9 mouse cellular contexts compared by ENCODE assay signal in the genomic region with DNA sequence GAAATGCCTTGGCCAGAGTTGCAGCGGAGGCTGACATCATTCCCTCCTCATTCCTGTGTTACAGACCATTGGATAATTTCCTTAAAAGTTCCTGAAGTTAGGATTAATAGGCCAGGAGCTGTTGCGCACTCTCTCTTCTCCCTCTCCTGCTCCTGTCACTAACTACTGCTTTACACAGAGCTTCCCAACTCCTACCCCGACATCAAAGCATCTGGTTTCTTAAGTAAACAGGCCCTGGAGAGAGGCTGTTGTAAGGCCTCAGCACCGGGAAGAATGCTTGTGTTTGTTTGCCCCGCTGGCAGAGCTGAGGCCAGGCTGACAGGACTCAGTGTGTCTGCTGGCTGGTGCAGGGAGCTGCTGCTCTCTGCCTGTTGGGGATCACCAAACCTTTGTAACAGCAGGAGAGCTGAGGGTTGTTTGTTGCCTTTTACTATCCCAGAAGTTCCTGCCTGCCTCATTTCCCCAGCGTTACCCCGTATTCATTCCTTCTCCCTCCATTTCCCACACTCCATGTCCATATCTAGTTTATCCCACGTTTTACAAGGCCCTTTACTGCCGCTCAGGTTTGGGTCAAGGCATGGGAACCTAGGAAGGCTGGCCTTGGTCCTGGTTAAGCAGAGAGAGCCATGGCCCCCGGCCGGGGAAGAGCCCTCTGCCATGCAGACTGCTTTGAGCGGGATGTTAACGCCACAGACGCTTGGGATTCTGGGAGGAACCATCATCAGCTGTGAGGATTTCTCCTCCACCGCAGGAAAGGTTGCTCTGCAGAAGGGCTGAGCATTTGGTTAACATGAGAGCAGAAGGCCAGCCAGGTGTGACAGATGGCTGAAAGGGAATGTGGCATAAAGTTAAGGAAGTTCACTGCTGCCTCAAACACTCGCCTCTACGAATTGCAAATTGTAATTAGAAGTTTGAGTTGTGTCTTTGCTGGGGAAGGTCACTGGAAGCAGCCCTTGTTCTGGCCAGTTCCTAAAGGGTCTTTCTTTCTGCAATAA. TPM values are rescaled to one million over a fixed set of nuclear protein-coding genes. Genes with fewer than 3 reads are reported as not detected.
DNase-seq lines count a peak whose midpoint lies in the region; ATAC-seq and TF ChIP-seq lines count a peak whose summit lies in the region.
"Had no signal": no experiment of that assay in that cellular context is flagged by ENCODE, and none has a peak within 500 bp of the region (broad histone marks: within the 10 kb centered on the region; RNA-seq: fewer than 3 reads in every experiment).

No protein-coding gene starts in this region.

- no peaks in the 10 kb centered on the region for H3K36me3 ChIP-seq in limb, embryonic 15.5 days
- H3K36me3 ChIP-seq in midbrain, postnatal 0 days (ENCODE audit: insufficient read depth, low read length): no peaks in the 10 kb centered on the region
- no peaks in the 10 kb centered on the region for H3K36me3 ChIP-seq in thymus, adult 2 months (ENCODE audit: control insufficient read depth, insufficient read depth, low read length)

- no peak overlapping the region for H3K9ac ChIP-seq in limb, embryonic 15.5 days
- peak overlapping the region; percentile 44; the same call in 1 of the 2 replicates for H3K9ac ChIP-seq in midbrain, postnatal 0 days (replicated peaks; ENCODE audit: low read length, poor library complexity, severe bottlenecking)

- H3K4me3 ChIP-seq in gastrocnemius, adult 2 months: no peak overlapping the region
- no peak overlapping the region for H3K4me3 ChIP-seq in limb, embryonic 15.5 days
- H3K4me3 ChIP-seq in midbrain, postnatal 0 days (ENCODE audit: low read depth, low read length): no peak overlapping the region
- no peak overlapping the region for H3K4me3 ChIP-seq in thymus, adult 2 months (ENCODE audit: control insufficient read depth, insufficient read depth, low read length)
- H3K4me3 ChIP-seq: myocyte had no signal

- intact Hi-C loops in gastrocnemius, adult 2 months (cut with DNase I): no loop called here

- H3K9me3 ChIP-seq in limb, embryonic 15.5 days: no peaks in the 10 kb centered on the region
- no peaks in the 10 kb centered on the region for H3K9me3 ChIP-seq in midbrain, postnatal 0 days (ENCODE audit: low read length)

- no peak for ATAC-seq in limb, embryonic 15.5 days (ENCODE audit: insufficient number of reproducible peaks, low FRiP score, low TSS enrichment, low read depth)
- ATAC-seq in midbrain, postnatal 0 days (ENCODE audit: low FRiP score): no peak

- no peak for TF ChIP-seq POLR2A in thymus, adult 2 months (IDR thresholded peaks at IDR 0.05; ENCODE audit: control insufficient read depth, extremely low read depth, insufficient read depth, low read length, poor library complexity)

- peak overlapping the region; percentile 80 for H3K27ac ChIP-seq in gastrocnemius, adult 2 months
- H3K27ac ChIP-seq in limb, embryonic 15.5 days: peak overlapping the region; percentile 54
- H3K27ac ChIP-seq in midbrain, postnatal 0 days (ENCODE audit: low read depth, low read length): peak overlapping the region; percentile 51
- H3K27ac ChIP-seq in thymus, adult 2 months (ENCODE audit: control insufficient read depth, insufficient read depth, low read length): no peak overlapping the region

- H3K4me1 ChIP-seq in limb, embryonic 15.5 days: peaks cover 28% of the 10 kb centered on the region
- H3K4me1 ChIP-seq in midbrain, postnatal 0 days (ENCODE audit: insufficient read depth, low read length): peaks cover 21% of the 10 kb centered on the region
- H3K4me1 ChIP-seq in thymus, adult 2 months (replicated peaks; ENCODE audit: control insufficient read depth, insufficient read depth, low read length): 0 out of 2 replicates have a peak, but pooled peaks cover 5% of the 10 kb centered on the region

- TF ChIP-seq CTCF in gastrocnemius, adult 2 months (IDR thresholded peaks at IDR 0.05): no peak
- TF ChIP-seq CTCF in midbrain, postnatal 0 days (IDR thresholded peaks at IDR 0.05): no peak
- TF ChIP-seq CTCF in thymus, adult 2 months (IDR thresholded peaks at IDR 0.05; ENCODE audit: borderline replicate concordance, control insufficient read depth, extremely low read depth, insufficient read depth, low read length, poor library complexity): no peak

- no peaks in the 10 kb centered on the region for H3K27me3 ChIP-seq in limb, embryonic 15.5 days
- no peaks in the 10 kb centered on the region for H3K27me3 ChIP-seq in midbrain, postnatal 0 days (ENCODE audit: insufficient read depth, low read length)
- no peaks in the 10 kb centered on the region for H3K27me3 ChIP-seq in thymus, adult 2 months (ENCODE audit: control insufficient read depth, insufficient read depth, low read length)

- WGBS in limb, embryonic 15.5 days: 26% methylated on average over 17 of the region's 17 CpGs
- 12% methylated on average over 17 of the region's 17 CpGs for WGBS in midbrain, postnatal 0 days
- WGBS in thymus, adult 2 months: 91% methylated on average over 17 of the region's 17 CpGs

- H3K4me2 ChIP-seq in limb, embryonic 15.5 days: no peak overlapping the region
- H3K4me2 ChIP-seq in midbrain, postnatal 0 days (ENCODE audit: low read depth, low read length, poor library complexity, severe bottlenecking): peak overlapping the region; percentile 24

- no peak for DNase-seq in gastrocnemius, adult 2 months
- DNase-seq in gastrocnemius, postnatal 25 days: no peak
- peak; percentile 20 for DNase-seq in R1 (ENCODE audit: low read depth, low spot score)
- peak; percentile 46 for DNase-seq in forelimb bud, embryonic 11.5 days (ENCODE audit: low read depth, low spot score)
- peak; percentile 64 for DNase-seq in midbrain, postnatal 0 days (ENCODE audit: low spot score)
- no peak for DNase-seq in thymus, adult 2 months
- no peak for DNase-seq in gastrocnemius, postnatal 4 days (ENCODE audit: low spot score in 2 of 2)

RNA-seq across cellular contexts. Expression of a gene that starts 4.2 kb away (rescaled TPM):
- total RNA-seq in gastrocnemius, adult 2 months (2021): 10 to 100 TPM; 28.4 to 56.4 TPM
- 10 to 100 TPM; 34.0 to 48.3 TPM for total RNA-seq in gastrocnemius, postnatal 25 days (2021)
- 10.2 and 12.8 TPM in 2 replicates for polyA plus RNA-seq in limb, embryonic 15.5 days (2015; fragmentation: Nextera tagmentation; extraction: Ambion mirVana)
- total RNA-seq in midbrain, postnatal 0 days (2014; rRNA removed): 68.4 and 80.3 TPM in 2 replicates
- 11.2 and 12.7 TPM in 2 replicates for polyA plus RNA-seq in midbrain, postnatal 0 days (2015; fragmentation: Nextera tagmentation; extraction: Ambion mirVana)
- polyA plus RNA-seq in thymus, adult 2 months (2012; rRNA removed): 16.0 and 16.5 TPM in 2 replicates
- total RNA-seq in gastrocnemius, postnatal 4 days (2021): 10 to 100 TPM; 54.6 to 59.9 TPM

RNA-seq across cellular contexts. Expression of a gene that starts 31.4 kb away (rescaled TPM):
- 10 to 100 TPM; 51.8 to 55.7 TPM for total RNA-seq in gastrocnemius, adult 2 months (2021)
- 10 to 100 TPM; 48.6 to 50.5 TPM for total RNA-seq in gastrocnemius, postnatal 25 days (2021)
- 254 and 257 TPM in 2 replicates for polyA plus RNA-seq in limb, embryonic 15.5 days (2015; fragmentation: Nextera tagmentation; extraction: Ambion mirVana)
- 93.3 and 102 TPM in 2 replicates for total RNA-seq in midbrain, postnatal 0 days (2014; rRNA removed)
- polyA plus RNA-seq in midbrain, postnatal 0 days (2015; fragmentation: Nextera tagmentation; extraction: Ambion mirVana): 221 and 224 TPM in 2 replicates
- 57.5 and 71.3 TPM in 2 replicates for polyA plus RNA-seq in thymus, adult 2 months (2012; rRNA removed)
- 100 to 1,000 TPM; 126 to 128 TPM for total RNA-seq in gastrocnemius, postnatal 4 days (2021)

Comparison
In these comparisons a context has a peak if more than half of its experiments do, and no peak if none do; other contexts are left out.
1. DNase-seq: peak in R1 (single experiment), forelimb bud, embryonic 11.5 days (single experiment) and midbrain, postnatal 0 days (single experiment); none in gastrocnemius, adult 2 months (single experiment), gastrocnemius, postnatal 25 days (single experiment), thymus, adult 2 months (single experiment) and gastrocnemius, postnatal 4 days (0 of 2).